Mouse (Mus musculus) yolk sac, embryonic 10.5 days (tissue): ENCODE results near the gene Rbm8a2.
"Not testable (repeated sequence)": the region's sequence is repeated elsewhere in the genome, so short reads cannot be mapped to it uniquely, and the experiment has no call there.

ENCODE experiments used
- DNase-seq: peaks from one replicate; pipeline ENCODE4 v3.0.0-alpha.2; 2017; ENCODE audit warnings: low spot score

Rbm8a2 gene

GRCm38 (mm10) chr1:175979014-175979413 is at the start of gene Rbm8a2:
Rbm8a2 (minus strand) TSS chr1:175979114.
- not testable (repeated sequence) for DNase-seq

GRCm38 (mm10) chr1:176028397-176028796 is 49.5 kb upstream of the Rbm8a2 start:
- no peak for DNase-seq

GRCm38 (mm10) chr1:176024501-176024900 is 45.6 kb upstream of the Rbm8a2 start:
- no peak for DNase-seq

DNA sequence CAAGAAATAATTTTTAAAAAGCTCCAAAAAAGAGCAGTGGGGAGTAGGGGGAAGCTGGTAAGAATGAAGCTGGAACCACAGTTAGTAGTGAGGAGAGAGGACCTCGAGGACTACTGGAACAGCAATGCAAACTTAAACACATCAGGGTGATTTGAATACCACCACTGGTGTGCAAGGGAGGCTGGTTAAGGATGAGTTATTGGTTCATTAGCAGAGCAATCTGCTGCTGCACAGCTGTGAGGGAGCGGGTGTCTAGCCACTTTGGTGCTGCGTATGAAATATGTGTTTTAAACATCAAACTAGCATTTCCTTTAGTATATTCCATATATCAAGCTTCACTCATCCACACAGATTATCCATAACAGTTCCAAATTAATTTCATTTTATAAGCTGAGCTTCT is 39.6 kb upstream of the Rbm8a2 start:
- DNase-seq, result no peak

DNA sequence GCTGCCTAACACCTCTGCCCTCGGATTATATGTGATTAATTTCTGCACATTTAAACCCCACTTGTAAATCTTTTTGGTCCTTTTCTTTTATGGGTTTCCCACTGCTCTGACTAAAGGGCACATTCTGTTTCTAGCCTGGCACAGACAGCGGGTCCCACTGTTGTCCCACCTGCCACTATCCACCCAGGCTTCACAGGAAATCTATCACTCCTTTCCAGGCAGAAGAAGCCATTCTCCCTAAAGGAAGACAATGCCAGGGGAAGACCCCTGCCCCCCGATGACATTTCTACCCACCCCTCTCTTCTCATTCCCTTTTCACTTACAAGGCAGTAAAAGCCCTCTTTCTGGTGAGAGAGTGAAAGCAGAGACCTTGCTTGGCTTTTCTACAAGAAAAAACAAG is 37.2 kb upstream of the Rbm8a2 start:
- no peak for DNase-seq

GRCm38 (mm10) chr1:176013497-176014268 is 34.8 kb upstream of the Rbm8a2 start:
- DNase-seq, result no peak

- no peak for DNase-seq
Observed at GRCm38 (mm10) chr1:176011535-176011934, 32.6 kb upstream of the Rbm8a2 start.

- no peak for DNase-seq
Observed at GRCm38 (mm10) chr1:176011072-176011471, 32.2 kb upstream of the Rbm8a2 start.

GRCm38 (mm10) chr1:176008411-176008810 is 29.5 kb upstream of the Rbm8a2 start:
- no peak for DNase-seq

- no peak for DNase-seq
Observed at GRCm38 (mm10) chr1:176000599-176000998, 21.7 kb upstream of the Rbm8a2 start.

DNA sequence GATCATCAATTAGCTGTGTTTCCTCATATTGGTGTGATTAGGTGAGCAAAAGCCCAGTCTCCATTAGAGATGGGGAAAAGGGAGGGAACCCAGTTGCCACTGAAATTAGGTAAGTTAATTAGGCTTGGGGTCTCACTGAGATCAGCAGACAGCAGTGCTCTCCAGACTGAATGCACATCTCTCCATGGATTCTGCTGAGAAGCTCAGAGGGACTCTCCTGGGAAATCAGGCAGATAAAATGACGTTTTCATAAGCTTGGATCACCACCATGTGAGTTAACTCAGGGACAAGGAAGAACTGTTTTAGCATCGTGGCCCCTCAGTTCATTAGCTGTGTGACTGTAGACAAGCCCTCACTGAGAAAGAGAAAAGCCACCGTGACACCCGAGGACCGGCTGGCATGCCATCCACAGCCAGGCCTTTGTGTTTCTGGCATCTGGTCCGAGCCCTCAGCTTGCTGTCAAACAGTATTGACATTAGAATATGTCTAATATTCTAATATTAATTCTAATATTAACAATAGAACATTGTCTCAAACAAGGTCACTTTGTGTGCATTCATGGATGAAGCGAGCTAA is 18.2 kb upstream of the Rbm8a2 start:
- no peak for DNase-seq

GRCm38 (mm10) chr1:175988912-175989311 is 10.0 kb upstream of the Rbm8a2 start:
- DNase-seq, result no peak

GRCm38 (mm10) chr1:175988448-175988847 is 9.5 kb upstream of the Rbm8a2 start:
- DNase-seq, result no peak

GRCm38 (mm10) chr1:175970710-175971109 is 8.2 kb downstream of the Rbm8a2 start:
- no peak for DNase-seq

DNA sequence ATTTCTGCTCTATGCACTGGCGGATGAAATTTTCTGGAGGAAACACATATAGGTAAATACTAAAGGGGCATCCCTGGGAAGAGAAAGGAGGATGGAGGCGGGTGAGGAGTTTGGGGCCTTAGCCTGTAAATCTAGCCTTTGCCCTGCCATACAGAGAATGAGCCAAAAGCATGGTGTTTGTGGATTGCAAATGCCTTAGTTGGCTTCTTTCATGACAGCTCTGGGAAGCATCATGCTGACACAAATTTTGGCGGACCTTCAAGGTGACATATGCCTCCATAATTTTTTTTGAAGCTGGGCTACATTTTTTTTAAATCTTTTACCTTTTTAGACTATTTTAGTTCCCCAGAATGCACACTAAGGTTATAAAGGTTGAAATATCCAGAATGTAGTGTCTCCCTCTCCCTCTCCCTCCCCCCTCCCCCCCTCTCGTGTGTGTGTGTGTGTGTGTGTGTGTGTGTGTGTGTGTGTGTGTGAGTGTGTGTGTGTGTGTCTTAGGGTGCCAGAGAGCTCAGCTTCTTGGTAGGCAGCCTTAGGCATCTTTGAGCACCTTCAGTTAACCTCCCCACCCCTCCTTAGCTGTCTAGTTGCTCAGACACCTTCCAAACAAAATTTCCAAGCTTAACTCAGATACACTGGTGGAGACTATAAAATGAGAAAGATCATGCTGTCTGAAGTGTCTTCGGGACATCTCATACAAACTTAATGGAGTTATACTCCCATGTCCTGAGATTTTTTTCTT is 11.7 kb downstream of the Rbm8a2 start:
- DNase-seq, result no peak

GRCm38 (mm10) chr1:175961786-175962185 is 17.1 kb downstream of the Rbm8a2 start:
- DNase-seq, result no peak

DNA sequence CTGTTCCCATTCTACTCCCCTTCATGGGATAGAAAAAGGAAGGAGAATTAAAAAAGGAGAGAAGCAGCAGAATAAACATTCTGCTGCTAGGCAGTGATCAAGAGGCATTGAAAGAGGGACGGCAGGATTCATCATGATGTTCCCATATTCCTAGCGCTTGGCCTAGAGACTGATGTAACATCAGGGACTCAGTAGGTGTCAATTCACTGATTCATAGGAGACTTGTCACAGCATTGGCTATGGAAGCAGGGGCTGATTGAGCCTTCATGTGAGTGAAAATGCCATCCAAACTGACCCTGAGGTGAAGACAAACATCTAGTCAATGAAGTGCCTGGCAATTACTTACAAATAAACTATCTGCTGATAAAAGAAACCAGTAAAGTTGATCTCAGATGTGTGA is 28.1 kb downstream of the Rbm8a2 start:
- no peak for DNase-seq

DNA sequence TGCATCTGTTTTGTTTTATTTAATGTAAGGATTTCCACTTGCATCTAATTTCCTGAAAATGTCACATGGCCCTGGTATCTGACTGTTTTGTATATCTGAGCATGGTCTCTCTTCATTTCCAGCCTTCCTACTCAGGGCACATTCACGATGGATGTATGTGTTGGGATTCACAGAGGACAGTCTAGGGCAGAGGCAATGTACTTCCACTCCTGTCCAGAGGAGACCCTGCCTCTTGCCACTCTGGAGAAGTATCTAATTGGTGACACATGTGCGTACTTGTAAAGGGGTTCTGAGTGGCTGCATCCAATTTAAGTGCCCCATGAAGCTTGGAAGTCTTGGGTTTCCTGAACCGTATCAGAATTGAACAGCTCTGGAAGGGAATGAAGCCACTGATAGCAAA is 28.5 kb downstream of the Rbm8a2 start:
- DNase-seq, result no peak

- DNase-seq, result no peak
Observed at GRCm38 (mm10) chr1:175946718-175947315, 32.1 kb downstream of the Rbm8a2 start.

DNA sequence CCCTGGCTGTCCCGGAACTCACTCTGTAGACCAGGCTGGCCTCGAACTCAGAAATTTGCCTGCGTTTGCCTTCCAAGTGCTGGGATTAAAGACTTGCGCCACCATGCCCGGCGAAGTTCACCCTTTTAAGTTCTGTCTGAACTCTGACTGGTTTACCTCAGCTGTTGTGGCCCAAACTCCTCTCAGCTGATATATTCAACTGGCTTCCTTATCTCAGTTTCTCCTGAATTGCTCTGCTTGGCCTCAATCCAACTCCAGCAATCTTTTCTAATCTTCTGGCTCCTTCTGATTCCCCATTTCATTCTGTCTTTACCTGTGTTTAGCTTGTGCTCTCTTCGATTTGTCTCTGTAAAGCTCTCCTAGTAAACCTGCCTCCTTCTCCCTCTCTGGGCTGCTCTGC is 35.7 kb downstream of the Rbm8a2 start:
- DNase-seq, result no peak

- DNase-seq, result no peak
Observed at GRCm38 (mm10) chr1:175938731-175939130, 40.2 kb downstream of the Rbm8a2 start.

DNA sequence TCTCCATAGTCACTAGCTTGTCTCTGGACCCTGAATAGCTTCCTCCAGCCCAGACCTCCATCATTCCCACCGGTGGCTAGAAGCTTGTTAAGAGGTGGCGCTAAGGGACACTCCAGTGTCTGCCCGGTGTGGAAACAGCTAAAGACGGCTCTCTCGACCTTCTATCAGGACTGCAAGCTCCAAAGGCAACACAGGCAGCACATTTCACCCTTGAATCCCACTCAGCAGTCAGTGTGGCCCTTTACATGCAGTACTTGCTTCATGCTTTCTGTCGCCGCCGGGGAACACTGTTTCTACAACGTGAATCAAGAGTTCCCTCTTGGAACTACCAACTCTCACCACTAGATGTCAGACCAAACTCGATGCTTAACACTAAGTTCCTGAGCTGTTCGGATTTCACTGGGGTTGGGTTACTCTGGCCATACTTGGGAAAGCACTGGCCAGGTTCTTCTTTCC is 42.6 kb downstream of the Rbm8a2 start:
- DNase-seq, result peak; percentile 65

DNA sequence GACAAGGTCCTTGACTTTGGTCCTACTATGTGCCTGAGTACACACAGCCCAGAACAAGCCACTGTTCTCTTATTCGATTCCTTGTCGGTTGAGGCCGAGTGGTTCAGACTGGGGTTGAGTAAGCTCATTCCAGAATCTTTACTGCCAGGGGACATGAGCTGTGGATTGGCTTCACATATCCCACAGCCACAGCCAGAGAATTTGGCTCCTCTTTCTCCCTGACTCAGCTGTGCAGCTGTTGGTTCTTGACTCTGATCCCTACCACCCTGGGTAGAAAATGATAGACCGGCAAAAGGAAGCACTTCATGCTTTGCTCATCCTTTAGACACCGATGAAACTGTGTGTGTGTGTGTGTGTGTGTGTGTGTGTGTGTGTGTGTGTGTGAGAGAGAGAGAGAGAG is 47.5 kb downstream of the Rbm8a2 start:
- DNase-seq, result no peak
